In the genomic region with DNA sequence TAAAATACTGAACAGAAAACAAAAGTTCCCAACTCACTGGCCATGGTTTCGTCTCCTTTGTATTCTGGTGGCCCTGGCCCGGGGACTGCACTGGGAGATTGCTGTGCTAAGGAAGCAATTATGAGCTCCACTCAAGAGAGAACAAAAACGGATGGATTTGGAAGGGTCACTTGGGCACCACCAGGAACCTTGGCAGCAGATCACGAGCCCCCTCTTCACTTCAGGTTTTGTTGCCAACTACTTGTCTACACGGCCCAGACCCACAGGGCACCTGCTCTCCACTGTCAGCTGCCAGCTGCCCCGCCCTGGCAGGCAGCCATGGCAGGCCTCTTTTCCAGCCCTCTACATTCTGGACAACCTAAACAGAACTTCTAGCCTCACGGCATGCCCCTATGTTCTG, we compare ENCODE assay signal across 8 mouse cellular contexts.
DNase-seq lines count a peak whose midpoint lies in the region; ATAC-seq and TF ChIP-seq lines count a peak whose summit lies in the region.

No protein-coding gene starts in this region.

- no peaks in the 10 kb centered on the region for H3K9me3 ChIP-seq in forebrain, postnatal 0 days (ENCODE audit: low read length)

- no peak overlapping the region for H3K4me2 ChIP-seq in forebrain, postnatal 0 days (ENCODE audit: low read depth)

- peak; percentile 58; the same call in 1 of the 2 replicates for ATAC-seq in forebrain, postnatal 0 days

- H3K4me1 ChIP-seq in forebrain, postnatal 0 days (ENCODE audit: insufficient read depth): peaks cover 12% of the 10 kb centered on the region; the same call in 1 of the 2 replicates

- no peak overlapping the region for H3K4me3 ChIP-seq in forebrain, postnatal 0 days (ENCODE audit: low read depth, low read length)

- peak; percentile 42 to 47 for DNase-seq in layer of hippocampus, postnatal 10 days (ENCODE audit: low spot score in 2 of 2)
- no peak for DNase-seq in layer of hippocampus, postnatal 36 days
- DNase-seq in cerebellum, adult 11-12 months: peak; percentile 88
- DNase-seq in forebrain, postnatal 0 days: peak; percentile 51
- DNase-seq in lung, postnatal 36 days: peak; percentile 72
- no peak for DNase-seq in retina, embryonic 14.5 days (ENCODE audit: low spot score)
- no peak for DNase-seq in spleen, postnatal 14 days (ENCODE audit: low spot score in 2 of 2)
- DNase-seq in layer of hippocampus, adult 9-10 months (ENCODE audit: low spot score): no peak

- H3K36me3 ChIP-seq in forebrain, postnatal 0 days (ENCODE audit: insufficient read depth): no peaks in the 10 kb centered on the region

- no peak overlapping the region for H3K27ac ChIP-seq in forebrain, postnatal 0 days (ENCODE audit: low read depth, low read length)

- WGBS in forebrain, postnatal 0 days: 26% methylated on average over 7 of the region's 7 CpGs

- no peak for TF ChIP-seq CTCF in forebrain, postnatal 0 days (IDR thresholded peaks at IDR 0.05; ENCODE audit: low read depth)

- H3K9ac ChIP-seq in forebrain, postnatal 0 days: no peak overlapping the region

- no peaks in the 10 kb centered on the region for H3K27me3 ChIP-seq in forebrain, postnatal 0 days (ENCODE audit: insufficient read depth, low read length)

Comparison
In these comparisons a context has a peak if more than half of its experiments do, and no peak if none do; other contexts are left out.
1. DNase-seq: peak in layer of hippocampus, postnatal 10 days (2 of 2), cerebellum, adult 11-12 months (single experiment), forebrain, postnatal 0 days (single experiment) and lung, postnatal 36 days (single experiment); none in layer of hippocampus, postnatal 36 days (0 of 2), retina, embryonic 14.5 days (single experiment), spleen, postnatal 14 days (0 of 2) and layer of hippocampus, adult 9-10 months (single experiment).